Mouse (Mus musculus): Measurements from ENCODE around the gene Mcpt4.
"Not testable (repeated sequence)": the region's sequence is repeated elsewhere in the genome, so short reads cannot be mapped to it uniquely, and the experiment has no call there.

GRCm38 (mm10) chr14:56030395-56030794 is 31.7 kb downstream of the Mcpt4 start, which contains the start of gene Mcpt9:
- not testable (repeated sequence) for TF ChIP-seq GATA1, TAL1 (IDR thresholded peaks at IDR 0.05; ENCODE audit: low read length)

All from erythroblast, embryonic 14.5 days (primary cell).